In the genomic region with DNA sequence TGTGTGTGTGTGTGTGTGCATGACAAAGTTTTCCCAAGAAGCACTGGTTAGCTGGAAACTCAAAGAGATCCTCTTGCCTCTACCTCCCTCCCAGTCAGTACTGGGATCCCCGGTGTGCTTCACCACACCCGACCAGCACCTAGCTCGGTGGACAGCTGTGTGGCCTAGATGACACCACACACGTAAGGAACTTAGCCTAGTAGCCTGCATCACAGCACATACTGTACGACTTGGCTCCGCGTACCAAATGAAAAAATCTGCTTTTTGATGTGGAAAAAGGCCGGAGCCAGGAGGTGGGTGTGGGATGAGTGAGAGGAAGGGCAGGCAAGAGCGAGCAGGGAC, we compare ENCODE assay signal across 8 mouse cellular contexts. TPM values are rescaled to one million over a fixed set of nuclear protein-coding genes. Genes with fewer than 3 reads are reported as not detected.
DNase-seq lines count a peak whose midpoint lies in the region; ATAC-seq lines count a peak whose summit lies in the region.

No protein-coding gene starts in this region.

- H3K4me1 ChIP-seq in embryonic facial prominence, embryonic 15.5 days, result peaks cover 14% of the 10 kb centered on the region
- peaks cover 14% of the 10 kb centered on the region for H3K4me1 ChIP-seq in limb, embryonic 13.5 days
- H3K4me1 ChIP-seq in stomach, embryonic 14.5 days (ENCODE audit: control insufficient read depth, insufficient read depth, low read length), result peaks cover 9% of the 10 kb centered on the region

- peak overlapping the region; percentile 70 for H3K4me3 ChIP-seq in embryonic facial prominence, embryonic 15.5 days (replicated peaks)
- peak overlapping the region; percentile 55 for H3K4me3 ChIP-seq in limb, embryonic 13.5 days
- peak overlapping the region; percentile 62 for H3K4me3 ChIP-seq in stomach, embryonic 14.5 days (ENCODE audit: low read depth, low read length)

- H3K36me3 ChIP-seq in embryonic facial prominence, embryonic 15.5 days, result no peaks in the 10 kb centered on the region
- no peaks in the 10 kb centered on the region for H3K36me3 ChIP-seq in limb, embryonic 13.5 days
- no peaks in the 10 kb centered on the region for H3K36me3 ChIP-seq in stomach, embryonic 14.5 days (ENCODE audit: control insufficient read depth, insufficient read depth, low read length)

- DNase-seq in embryo, embryonic 10.5 days (ENCODE audit: low spot score), result peak; percentile 42
- DNase-seq in embryo, embryonic 11 days, result no peak
- DNase-seq in 3T3-L1 (ENCODE audit: low read depth, low spot score), result peak; percentile 69
- DNase-seq in gastrocnemius, postnatal 36 days, result no peak
- DNase-seq in adrenal gland, postnatal 14 days, result no peak

- WGBS in embryonic facial prominence, embryonic 15.5 days, result 0% methylated on average over 9 of the region's 9 CpGs
- WGBS in limb, embryonic 13.5 days, result 1% methylated on average over 9 of the region's 9 CpGs
- 2% methylated on average over 9 of the region's 9 CpGs for WGBS in stomach, embryonic 14.5 days

- peak overlapping the region; percentile 77 for H3K4me2 ChIP-seq in embryonic facial prominence, embryonic 15.5 days (replicated peaks)
- peak overlapping the region; percentile 82 for H3K4me2 ChIP-seq in limb, embryonic 13.5 days (replicated peaks)
- H3K4me2 ChIP-seq in stomach, embryonic 14.5 days (replicated peaks; ENCODE audit: low read depth, low read length), result peak overlapping the region; percentile 78

- H3K27me3 ChIP-seq in embryonic facial prominence, embryonic 15.5 days, result no peaks in the 10 kb centered on the region
- H3K27me3 ChIP-seq in limb, embryonic 13.5 days, result no peaks in the 10 kb centered on the region
- no peaks in the 10 kb centered on the region for H3K27me3 ChIP-seq in stomach, embryonic 14.5 days (ENCODE audit: control insufficient read depth, insufficient read depth, low read length)

- ATAC-seq in embryonic facial prominence, embryonic 15.5 days (ENCODE audit: insufficient number of reproducible peaks, low FRiP score, low TSS enrichment, low read depth), result no peak
- no peak for ATAC-seq in limb, embryonic 13.5 days (ENCODE audit: low FRiP score, low read depth)
- peak; percentile 9 for ATAC-seq in stomach, embryonic 14.5 days (ENCODE audit: insufficient number of reproducible peaks, insufficient read depth, low FRiP score, low read depth)

- peak overlapping the region; percentile 89 for H3K27ac ChIP-seq in embryonic facial prominence, embryonic 15.5 days (replicated peaks)
- peak overlapping the region; percentile 82 for H3K27ac ChIP-seq in limb, embryonic 13.5 days
- H3K27ac ChIP-seq in stomach, embryonic 14.5 days (ENCODE audit: low read length), result peak overlapping the region; percentile 78

- no peaks in the 10 kb centered on the region for H3K9me3 ChIP-seq in embryonic facial prominence, embryonic 15.5 days (replicated peaks)
- H3K9me3 ChIP-seq in limb, embryonic 13.5 days, result no peaks in the 10 kb centered on the region
- H3K9me3 ChIP-seq in stomach, embryonic 14.5 days (ENCODE audit: control insufficient read depth, low read depth, low read length), result no peaks in the 10 kb centered on the region

- intact Hi-C loops in gastrocnemius, postnatal 36 days (cut with DNase I), result no loop called here

- peak overlapping the region; percentile 62 for H3K9ac ChIP-seq in embryonic facial prominence, embryonic 15.5 days
- H3K9ac ChIP-seq in limb, embryonic 13.5 days, result peak overlapping the region; percentile 79
- H3K9ac ChIP-seq in stomach, embryonic 14.5 days (replicated peaks; ENCODE audit: low read depth, low read length), result peak overlapping the region; percentile 56

RNA-seq across cellular contexts. Expression of gene Wdr89, which starts 0.5 kb away (rescaled TPM):
- 11.6 and 13.4 TPM in 2 replicates for polyA plus RNA-seq in embryonic facial prominence, embryonic 15.5 days (2015; fragmentation: Nextera tagmentation; extraction: Ambion mirVana)
- 11.7 and 12.7 TPM in 2 replicates for polyA plus RNA-seq in limb, embryonic 13.5 days (2015; fragmentation: Nextera tagmentation; extraction: Ambion mirVana)
- 12.7 and 15.3 TPM in 2 replicates for polyA plus RNA-seq in stomach, embryonic 14.5 days (2014; fragmentation: Nextera tagmentation; extraction: Ambion mirVana)
- total RNA-seq in gastrocnemius, postnatal 36 days (2021), result 1 to 10 TPM; 1.6 to 2.0 TPM
- total RNA-seq in adrenal gland, postnatal 14 days (2021), result 3.6 and 5.0 TPM in 2 replicates

Comparison
In these comparisons a context has a peak if more than half of its experiments do, and no peak if none do; other contexts are left out.
1. DNase-seq: peak in embryo, embryonic 10.5 days (single experiment) and 3T3-L1 (single experiment); none in embryo, embryonic 11 days (single experiment), gastrocnemius, postnatal 36 days (0 of 2) and adrenal gland, postnatal 14 days (single experiment).
2. Peak in every context shown above with its lines, with median percentiles within 50 percentile points of each other: H3K27ac ChIP-seq, H3K4me2 ChIP-seq, H3K4me3 ChIP-seq and H3K9ac ChIP-seq.